Mouse (Mus musculus): ENCODE data around the gene Pramef25.
"Not testable (repeated sequence)": the region's sequence is repeated elsewhere in the genome, so short reads cannot be mapped to it uniquely, and the experiment has no call there.

Gene Pramef25

DNA sequence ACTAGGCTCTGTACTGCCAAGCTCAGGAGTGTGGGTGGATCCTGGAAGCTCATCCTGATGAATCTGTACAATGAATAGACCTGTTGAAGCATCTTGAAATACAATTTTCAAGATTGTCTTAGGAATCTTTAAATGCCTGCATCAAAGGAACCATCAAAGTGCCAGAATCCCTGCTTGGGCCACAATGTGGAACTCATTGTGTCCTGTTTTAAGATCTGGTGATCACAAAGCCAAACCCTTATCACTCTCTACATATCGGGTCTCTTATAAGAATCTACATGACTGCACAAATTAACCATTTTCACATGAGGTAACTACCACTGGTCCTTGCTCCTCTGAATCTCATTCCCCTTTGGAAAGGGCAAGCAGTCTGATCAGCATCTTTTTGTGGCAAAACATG is at the start of gene Pramef25:
Gene Pramef25 (minus strand): TSS at position 101 of the 400 bp plus-strand sequence.
- not testable (repeated sequence) for DNase-seq

DNA sequence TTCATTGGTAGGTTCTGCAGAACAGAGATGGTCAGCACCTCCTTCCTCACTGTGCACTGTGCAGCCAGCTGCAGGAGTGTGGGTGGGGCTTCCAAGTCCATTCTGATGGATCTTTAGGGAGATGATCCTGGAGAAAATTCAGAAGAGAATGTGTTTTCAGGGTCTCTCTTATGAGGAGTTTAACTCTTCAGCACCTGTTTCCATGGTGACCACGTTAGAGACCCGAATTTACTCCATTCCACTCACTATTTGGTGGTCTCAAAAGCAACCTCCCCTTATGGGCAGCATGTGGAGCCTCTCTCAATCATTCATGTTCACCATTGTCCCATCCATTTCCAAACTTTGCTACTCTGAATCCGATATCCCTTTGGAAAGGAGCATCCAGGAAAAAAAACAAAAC is 43.5 kb upstream of the Pramef25 start, which contains the start of gene Pramef17:
Gene Pramef17 (minus strand): TSS at position 101 of the 400 bp plus-strand sequence.
- not testable (repeated sequence) for DNase-seq

DNA sequence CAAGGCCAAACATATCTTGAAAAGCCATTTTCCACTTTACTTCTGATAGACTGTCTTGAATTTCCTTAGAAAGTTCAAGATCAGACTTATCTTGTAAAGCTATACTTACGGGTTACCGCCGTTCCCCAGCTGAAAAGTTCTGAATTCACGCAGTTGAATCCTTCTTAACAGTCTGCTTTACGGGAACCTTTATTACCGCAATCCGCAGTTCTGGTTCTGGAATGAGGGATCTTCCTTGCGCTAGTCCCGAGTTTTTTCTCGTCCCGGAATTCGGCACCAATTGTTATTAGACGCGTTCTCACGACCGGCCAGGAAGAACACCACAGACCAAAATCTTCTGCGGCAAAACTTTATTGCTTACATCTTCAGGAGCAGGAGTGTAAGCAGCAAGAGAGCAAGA is 37.3 kb upstream of the Pramef25 start:
- DNase-seq: peak; percentile 39

DNA sequence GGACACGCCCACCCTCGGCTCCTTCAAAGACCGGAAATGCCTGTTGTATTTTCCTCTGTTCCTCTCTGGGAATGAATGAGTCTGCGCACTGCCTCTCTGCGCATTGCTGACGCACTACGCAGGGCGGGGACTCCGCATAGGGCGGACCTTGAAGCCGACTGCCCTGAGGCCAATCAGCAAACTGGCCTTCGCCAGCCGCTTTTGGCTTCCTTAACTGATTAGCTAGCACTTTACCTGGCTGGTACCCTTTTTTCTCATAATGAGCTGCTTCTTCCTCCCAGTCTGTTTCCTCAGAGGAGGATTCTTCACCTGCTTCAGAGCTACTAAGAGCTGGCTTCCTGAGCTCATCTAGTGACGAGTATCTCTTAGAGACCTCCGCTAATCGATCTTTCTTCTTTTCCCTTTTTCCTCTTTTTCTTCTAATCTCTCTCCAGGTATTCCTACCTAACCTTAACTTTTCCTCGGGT is 36.7 kb upstream of the Pramef25 start:
- DNase-seq: peak; percentile 13

DNA sequence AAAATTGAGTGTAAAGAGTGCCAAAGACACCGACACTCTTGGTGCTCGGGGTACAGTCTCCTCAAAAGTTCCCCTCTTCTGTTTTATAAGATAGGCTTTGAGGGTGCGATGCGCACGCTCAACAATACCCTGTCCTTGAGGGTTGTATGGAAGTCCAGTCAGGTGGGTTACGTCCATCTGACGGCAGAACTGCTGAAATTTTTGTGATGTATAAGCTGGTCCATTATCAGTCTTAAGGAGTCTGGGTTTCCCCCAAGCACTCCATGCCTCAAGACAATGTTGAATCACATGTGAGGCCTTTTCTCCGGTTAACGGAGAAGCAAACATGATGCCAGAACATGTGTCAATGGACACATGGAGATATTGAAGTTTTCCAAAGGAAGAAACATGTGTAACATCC is 34.9 kb upstream of the Pramef25 start:
- DNase-seq: peak; percentile 5

DNA sequence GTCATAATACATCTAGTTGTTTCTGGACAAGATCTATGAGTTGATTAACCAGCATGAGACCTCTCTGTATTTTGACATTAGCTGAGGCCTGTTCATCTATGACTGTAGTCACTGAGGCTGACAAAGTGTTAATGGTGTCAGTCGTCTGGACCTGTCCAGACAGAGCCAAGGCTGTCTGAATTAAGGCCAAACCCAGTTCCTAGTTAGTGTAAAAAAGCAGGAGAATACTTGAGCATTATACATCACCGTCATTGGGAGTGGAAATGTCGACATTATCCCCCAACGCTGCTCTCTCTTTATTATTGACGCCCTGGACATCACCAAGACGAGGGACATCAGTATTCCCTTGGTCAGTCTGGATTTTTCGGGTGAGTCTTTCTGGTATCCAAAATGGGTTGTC is 34.3 kb upstream of the Pramef25 start:
- peak; percentile 1 for DNase-seq

DNA sequence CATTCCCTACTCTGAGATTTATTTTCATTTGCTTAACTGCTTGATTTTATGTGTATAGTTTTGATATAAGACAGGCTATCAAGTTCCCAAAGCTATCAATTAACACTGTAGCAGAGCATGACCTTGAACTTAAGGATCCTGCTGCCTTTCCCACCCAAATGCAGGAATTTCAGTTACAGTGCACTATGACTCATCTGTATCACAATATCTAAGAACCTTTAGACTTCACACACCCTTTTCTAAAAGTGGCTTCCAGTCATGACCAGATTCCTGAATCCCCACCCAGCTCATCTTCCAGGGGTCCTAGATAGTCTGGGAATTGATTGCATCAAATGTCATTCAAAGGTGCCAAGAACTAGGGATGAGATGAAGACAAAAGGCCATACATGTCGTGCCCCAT is 32.6 kb upstream of the Pramef25 start:
- DNase-seq: not testable (repeated sequence)

DNA sequence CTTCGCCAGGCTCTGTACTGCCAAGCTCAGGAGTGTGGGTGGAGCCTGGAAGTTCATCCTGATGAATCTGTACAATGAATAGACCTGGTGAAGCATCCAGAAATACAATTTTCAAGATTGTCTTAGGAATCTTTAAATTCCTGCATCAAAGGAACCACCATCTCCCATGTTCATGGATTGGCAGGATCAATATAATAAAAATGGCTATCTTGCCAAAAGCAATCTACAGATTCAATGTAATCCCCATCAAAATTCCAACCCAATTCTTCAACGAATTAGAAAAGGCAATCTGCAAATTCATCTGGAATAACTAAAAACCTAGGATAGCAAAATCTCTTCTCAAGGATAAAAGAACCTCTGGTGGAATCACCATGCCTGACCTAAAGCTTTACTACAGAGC is 16.0 kb upstream of the Pramef25 start, which contains the start of gene Gm13101:
Gene Gm13101 (minus strand): TSS at position 101 of the 400 bp plus-strand sequence.
- not testable (repeated sequence) for DNase-seq

DNA sequence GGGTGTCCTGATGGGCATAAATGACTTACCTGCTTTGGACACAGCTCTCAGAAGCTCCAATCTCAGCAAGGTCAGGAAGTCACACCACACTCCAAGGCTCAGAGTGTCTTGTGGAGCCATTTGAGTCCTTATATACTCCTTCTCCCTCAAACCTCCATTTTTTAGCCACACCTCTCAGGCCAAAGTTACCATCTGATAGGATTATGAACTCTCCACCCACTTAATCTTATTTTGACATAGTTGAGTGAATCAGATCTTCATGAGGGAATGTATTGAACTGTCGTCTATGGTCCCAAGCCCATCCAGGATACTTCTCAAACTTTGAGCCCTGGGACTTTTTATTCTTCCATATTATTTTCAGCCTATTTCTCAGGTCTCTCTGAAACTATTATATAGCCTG is 50.5 kb downstream of the Pramef25 start, which contains the start of gene Pramef6:
Gene Pramef6 (minus strand): TSS at position 101 of the 400 bp plus-strand sequence.
- DNase-seq: not testable (repeated sequence)

Measured in thymus, postnatal 25 days (tissue).